Mouse (Mus musculus): ENCODE results near the gene Asdurf.
"Not testable (repeated sequence)": the region's sequence is repeated elsewhere in the genome, so short reads cannot be mapped to it uniquely, and the experiment has no call there.

Asdurf gene

DNA sequence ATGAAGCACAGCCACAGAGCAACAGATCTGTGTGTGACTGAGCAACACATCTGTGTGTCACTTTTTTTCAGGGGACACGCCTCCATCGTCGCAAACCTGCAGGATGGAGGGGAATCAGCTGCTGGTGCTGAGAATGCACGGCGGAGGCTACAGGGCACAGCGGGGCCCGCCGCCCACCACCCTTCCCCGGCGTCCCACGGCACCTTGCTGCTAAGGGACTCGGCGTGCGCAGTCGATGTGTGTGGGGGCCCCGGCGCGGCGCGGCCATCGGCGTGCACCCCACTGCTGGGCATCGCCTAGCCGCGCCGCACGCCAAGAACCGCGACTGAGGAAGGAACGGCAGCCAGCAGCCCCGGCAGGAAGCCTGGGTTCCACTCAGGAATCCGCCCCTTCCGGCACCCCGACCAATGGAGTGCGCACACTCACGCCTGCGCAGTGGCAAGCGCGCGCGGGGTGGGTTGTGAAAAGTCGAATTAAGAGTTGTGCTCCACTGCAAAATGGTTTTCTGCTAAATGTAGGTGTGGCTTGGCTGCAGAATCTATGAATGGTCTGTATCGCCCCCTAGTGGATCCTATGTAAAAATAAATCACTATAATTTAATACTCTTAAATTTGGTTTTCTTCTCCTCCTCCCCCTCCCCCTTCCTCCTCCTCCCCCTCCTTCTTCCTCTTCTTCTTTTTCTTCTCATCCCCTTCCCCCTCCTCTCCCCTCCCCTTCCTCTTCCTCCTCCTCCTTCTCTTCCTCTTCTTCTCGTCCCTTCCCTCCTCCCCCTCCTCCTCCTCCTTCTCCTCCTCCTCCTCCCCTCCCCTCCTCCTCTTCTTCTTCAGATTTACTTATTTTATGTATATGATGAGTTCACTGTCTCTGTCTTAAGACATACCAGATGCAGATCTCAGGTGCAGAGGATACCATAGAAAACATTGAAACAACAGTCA is at the start of gene Asdurf, which contains the start of the genes Gm28551 and Asnsd1:
Gene Asdurf (minus strand): TSS at position 293 of the 935 bp plus-strand sequence.
Gene Gm28551 (minus strand): TSS at position 341 of the 935 bp plus-strand sequence.
Gene Asnsd1 (minus strand): TSS at position 426 of the 935 bp plus-strand sequence.
- DNase-seq: peak; percentile 97

DNA sequence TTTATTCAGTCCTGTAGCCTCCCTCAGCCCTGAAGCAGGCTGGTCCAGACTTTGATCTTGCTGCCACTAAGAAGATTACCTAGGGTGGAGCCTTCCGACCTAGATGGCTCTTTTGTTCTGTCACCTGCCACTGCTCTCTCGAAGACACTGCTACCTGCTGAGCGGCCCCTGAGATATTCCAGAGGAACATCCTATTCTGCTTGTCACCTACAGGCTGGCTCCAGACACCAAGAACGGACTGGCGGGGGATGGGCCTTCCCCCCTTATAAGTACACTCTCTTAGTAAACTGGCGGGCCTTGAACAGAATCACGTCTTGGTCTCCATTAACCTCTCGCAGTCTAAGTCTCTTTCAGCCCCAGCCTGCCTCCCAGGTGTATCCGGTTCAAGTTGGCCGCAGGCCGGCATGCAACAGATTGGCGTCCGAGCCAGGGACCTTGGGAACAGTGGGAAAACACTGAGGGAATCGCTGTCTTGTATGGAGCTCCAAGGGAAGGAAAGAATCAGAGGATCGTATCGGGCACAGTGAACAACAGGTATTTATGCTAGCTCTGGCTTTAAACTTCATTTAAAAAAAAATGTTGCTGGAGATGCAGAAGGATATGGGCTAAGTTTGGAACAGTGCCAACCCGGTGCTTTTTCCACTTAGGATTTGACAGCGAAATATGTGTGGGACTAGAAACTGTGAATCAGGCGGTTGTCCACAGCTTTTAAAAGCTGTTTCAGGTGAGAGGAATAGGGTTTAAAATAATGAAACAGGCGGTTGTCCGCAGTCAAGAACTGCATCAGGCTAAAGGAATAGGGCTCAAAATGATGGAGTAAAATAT is 41.7 kb upstream of the Asdurf start:
- DNase-seq: peak; percentile 22 to 26

DNA sequence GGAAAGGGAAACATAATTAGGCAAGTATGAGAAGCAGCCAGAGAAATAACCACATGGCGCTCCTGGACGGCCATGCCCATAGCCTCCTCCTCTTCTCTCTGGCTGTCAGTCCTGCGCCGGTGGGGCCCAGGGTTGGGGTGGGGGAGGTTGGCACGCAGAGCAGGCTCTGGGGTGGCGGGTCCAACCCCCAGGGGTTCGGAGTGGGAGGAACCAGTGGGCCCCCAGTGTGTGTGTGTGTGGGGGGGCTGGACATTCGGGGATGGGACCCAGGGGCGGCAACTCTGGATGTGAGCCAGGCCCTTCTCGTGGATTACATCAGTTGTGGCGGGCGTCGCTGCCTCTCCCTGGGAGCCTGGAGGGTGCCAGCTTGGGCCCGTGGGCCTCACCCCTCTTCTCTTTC is 36.3 kb upstream of the Asdurf start:
- no peak for DNase-seq

DNA sequence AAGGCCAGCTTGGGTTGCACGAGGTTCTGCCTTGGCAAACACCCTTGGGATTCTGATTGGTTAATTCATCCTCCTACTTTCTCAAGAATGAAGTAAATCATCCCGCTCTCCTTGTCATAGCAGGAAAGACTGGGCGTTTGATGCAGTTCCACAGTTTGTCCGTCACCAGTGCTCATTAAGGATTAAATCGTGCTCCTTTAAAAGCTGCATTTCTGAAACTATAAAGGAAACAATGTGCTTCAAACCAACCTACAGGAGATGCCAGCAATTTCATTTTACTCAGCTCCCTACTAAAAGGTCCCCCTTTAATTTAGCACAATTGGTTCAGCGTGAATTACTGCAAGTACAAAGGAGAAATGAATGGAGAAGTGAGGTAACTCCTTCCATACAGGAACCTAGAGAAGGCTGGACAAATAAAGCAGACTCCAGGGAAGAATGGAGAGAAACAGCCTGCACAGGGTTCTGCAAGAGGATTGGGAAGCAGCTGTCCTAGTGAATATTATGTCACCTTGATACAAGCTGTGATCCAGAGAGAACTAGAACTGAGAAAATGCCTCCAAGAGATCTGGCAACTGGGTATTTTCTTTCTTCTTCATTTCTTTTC is 31.8 kb upstream of the Asdurf start:
- no peak for DNase-seq

DNA sequence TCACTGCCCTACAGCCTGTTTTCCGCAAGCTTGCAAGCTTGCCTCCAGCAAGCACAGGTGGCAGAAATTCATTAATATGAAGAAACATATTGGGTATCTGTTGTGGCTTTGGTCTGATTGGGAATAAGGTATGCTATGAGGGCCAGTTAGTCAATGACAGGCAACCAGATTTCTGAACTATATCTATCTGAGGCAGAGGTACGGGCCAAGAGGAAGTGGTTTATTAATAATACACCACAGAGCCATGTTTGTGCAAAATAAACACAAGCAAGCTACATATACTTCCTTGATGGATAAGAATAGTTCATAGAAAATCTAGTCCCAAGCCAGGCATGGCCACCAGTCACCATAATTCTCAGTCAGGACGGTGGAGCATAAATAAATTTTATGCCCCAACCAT is 25.3 kb upstream of the Asdurf start:
- no peak for DNase-seq

DNA sequence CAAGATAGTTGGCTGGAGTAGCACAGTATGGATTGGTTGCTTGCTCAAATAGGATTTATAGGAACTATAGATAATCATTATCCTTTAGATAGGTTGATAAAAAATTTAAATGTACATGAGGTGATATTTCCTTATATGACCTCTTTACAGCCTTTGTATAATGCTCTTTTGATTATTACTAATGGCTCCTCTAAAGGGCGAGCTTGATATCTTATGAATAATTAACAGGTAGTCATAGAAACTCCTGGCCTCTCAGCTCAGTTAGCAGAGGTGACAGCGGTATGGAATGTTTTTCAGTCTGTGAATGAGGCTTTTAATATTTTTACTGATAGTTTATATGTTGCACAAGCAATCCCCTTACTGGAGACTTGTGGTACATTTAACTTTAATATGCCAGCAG is 23.5 kb upstream of the Asdurf start:
- not testable (repeated sequence) for DNase-seq

DNA sequence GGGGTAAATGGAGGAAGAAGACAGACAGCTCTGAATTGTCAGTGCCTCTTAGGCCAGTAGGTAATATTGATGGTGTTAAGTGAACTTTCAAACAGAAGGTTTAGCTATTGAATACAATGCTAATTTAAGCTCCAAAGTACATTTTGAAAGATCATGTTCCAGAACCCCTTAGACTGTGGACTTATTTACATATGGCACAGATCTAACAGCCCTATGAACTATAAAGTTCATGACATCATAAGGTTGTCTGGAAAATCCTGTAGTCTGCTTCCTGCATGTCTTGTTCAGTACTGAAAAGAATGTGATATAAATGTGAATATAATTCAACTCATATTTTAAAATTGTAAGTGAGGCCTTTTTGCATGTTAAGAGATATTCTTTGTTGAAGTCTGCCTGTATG is 6.6 kb upstream of the Asdurf start:
- DNase-seq: no peak

DNA sequence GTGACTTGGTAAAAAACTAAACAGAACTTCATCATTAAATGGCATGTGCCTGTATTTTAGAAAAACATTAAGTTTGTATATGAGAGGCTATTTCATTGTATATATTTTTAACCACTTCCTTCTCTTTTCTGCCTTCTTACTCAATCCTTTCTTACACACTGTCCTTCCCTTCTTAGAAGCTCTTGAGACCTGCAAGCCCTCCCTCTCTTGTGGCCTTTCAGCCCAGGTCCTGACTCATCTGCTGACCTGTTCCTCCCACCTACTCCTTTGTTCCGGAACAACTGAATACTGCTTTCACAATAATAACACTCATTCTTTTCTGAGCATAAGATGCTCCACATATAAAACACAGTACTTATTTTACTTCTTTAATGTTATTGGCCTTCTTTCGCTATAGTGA is 11.3 kb downstream of the Asdurf start:
- no peak for DNase-seq

DNA sequence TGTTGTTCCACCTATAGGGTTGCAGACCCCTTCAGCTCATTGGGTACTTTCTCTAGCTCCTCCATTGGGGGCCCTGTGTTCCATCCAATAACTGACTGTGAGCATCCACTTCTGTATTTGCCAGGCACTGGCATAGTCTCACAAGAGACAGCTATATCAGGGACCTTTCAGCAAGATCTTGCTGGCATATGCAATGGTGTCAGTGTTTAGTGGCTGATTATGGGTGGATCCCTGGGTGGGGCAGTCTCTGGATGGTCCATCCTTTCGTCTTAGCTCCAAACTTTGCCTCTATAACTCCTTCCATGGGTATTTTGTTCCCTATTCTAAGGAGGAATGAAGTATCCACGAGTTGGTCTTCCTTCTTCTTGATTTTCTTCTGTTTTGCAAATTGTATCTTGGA is 15.0 kb downstream of the Asdurf start:
- not testable (repeated sequence) for DNase-seq

DNA sequence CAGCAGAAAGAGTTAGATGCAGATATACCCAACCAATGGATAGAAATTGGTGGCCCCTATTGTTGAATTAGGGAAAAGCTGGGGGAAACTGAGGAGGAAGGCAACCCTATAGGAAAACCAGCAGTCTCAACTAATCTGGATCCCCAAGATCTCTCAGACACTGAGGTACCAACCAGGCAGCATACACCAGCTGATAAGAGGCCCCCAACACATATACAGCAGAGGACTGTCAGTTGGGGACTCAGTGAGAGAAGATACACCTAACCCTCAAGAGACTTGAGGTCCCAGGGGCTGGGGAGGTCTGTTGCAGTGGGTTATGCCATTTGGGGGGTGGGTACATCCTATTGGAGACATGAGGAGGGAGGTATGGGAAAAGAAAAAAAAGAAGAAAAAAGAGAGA is 17.0 kb downstream of the Asdurf start:
- DNase-seq: no peak

DNA sequence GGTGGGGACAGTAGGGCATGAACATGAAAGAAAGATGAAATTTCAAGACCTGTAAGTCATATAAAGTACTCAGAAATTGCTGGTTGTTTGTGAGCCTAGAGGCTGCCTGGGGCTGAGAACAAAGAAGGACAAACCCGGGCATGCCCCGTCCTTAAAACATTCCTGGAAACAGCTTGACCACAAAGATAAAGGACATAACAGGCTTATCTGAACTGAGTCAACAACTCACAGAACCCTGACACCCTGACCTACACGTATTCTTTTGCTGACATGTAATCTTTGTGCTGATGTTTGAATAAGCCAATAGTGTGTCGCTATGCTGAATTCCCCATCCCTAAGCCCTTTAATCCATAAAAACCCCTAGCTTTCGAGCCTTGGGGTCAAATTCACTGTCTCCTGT is 18.9 kb downstream of the Asdurf start:
- DNase-seq: not testable (repeated sequence)

DNA sequence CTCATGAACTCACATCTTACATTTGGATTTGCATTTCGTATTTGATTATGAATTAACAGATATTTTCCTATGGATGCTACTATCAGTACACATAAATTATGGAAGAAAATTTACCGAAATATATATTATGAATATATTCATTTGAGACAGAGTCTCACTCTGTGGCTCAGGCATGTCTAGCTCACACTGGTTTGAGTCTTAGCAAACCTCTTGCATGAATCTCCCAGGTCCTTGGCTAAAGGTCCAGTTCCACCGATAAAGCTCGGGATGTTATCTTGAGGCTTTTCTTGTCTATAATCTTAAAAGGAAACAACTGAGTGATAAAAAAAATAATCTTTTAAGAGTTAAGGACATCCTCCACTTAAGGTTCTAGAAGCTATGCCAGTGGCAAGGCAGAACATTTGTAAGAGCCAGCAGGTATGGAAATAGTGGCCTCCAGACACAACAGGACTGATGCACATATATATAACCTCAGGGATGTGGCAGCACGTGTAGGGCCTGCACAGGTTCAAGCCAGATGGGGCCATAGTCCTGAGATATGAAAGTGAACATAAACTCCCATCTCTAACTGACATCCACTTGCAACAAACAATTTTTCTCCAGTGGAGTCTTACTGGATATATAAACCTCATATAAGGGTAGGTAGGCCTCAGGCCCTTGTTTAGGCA is 27.5 kb downstream of the Asdurf start:
- DNase-seq: no peak

DNA sequence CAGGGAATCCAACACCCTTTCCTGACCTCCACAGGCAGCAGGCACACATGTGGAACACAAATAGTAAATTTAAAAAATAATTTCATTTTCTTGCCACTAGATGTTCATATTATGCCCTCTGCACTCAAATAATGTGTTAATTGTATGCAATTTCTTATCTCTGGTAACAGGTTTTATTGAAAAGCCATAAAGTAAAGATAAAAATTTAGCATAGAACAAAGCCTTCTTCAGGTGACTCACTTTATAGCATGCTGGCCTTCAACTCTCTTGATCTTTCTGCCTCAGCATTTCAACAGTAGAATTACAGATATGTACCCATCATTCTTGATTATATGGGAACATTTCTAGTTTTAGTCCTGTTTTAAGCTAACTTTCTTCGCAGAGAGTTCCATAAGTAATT is 28.1 kb downstream of the Asdurf start:
- DNase-seq: no peak

DNA sequence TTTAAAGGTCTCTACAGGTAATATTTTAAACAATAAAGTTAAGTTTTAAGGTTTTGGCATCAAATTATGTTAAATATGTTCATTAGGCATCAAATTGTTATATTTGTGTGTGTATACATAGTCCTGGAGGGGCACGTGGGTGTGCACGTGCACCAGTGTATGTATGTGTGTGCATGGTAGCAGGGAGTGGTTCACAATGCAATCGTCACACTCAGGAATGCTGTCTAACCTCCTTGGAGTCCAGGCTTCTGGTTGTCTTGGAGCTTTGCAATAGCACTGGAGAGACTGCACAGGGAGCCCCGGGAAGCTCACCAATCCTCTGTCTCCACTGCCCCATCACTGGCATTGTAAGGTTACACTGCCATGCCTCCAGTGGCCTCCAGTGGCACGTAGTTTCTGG is 29.2 kb downstream of the Asdurf start:
- DNase-seq: no peak

DNA sequence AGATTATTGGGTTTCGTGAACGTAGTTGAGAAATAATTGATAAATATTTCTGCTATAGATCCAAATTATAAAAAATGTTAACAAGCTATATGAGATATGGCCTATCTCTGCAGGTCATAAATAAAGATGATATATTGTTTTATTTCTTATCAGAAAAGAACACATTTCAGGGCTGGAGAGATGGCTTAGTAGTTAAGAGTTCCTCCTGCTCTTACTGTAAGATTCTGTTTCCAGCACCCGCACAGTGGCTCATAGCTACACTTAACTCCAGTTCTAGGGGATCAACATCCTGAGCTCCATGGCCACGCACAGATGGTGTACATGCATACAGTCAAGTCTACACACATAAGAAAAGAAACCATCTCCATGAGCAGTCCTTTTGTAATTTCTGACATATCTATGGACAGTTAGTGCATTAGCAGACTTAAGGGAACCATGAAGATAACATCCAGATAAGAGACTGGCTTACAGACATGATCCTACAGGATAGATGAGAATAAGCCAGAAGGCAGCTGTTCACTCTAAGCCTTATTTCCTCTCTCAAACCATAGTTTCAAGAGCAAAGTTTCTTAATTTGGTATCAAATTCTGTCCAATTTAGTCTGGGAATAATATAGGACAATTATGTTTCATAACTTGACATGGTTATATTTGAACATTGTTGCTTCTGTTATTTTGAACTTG is 30.6 kb downstream of the Asdurf start:
- DNase-seq: no peak

DNA sequence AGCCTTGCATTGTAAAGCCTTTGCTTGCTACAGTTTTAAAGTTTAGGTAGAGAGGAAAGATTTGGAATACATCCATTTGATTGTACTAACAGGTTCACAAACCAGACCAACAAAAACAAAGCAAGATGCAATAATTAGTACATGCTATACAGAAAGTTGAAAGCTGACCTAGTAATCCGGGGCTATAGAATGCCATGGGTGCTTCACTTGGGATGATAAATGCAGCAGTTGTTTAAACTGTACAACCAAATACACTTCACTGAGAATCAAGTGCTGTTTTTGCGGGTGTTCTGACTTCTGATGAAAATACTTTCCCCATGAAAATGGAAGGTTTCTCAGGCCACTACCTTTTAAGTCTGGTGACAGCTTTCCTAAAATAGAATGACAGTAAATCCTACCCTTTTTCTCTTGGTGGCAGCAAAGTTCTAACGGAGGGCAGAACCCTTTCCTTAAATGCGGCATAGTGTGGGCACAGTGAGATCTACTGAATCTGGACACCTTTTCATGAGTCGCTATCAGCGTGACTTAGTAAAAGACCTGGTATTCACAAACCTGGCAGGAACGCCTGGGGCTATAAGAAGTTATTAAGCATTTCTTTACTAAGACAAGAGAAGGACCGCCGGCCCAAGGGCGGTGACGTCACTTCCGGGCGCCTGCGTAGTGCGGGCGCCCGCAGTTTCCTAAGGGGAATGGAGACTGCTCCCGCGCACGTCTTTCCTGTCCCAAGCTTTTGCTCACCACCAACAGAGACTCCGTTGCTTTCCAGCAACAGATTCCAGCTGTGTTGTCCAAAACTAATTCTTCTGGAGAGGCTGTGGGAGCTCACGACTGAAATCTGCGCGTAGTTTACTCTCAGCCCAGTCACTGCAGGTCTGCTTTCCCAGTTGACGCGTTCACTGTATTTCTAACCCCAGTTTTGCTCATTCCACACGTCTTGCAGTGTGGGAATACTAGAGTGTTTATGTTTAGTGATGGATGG is 39.1 kb downstream of the Asdurf start, which contains the start of gene Osgepl1:
Gene Osgepl1 (plus strand): TSS at position 636 of the 979 bp plus-strand sequence.
- DNase-seq: peak; percentile 90 to 94

DNA sequence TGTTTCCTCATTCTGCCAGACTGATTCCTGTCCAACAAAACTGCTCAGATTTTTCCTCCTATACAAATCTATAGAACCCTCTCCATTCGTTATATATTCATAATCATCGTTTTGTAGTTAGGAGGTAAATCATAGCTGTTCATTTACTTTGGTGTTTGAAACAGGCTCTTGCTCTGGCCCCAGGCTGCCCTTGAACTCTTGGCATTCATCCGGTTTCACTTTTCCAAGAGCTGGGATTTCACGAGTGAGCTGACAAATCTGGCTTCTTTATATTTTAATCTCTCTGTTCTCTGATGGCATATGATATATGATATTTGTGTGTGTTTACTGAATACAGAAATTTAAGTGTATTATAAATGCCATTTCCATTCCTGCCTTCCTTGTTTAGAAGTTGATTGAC is 51.9 kb downstream of the Asdurf start:
- DNase-seq: no peak
